11 mouse cellular contexts compared by ENCODE assay signal in genomic region chr4:121014594-121015267, GRCm38 (mm10). TPM values are rescaled to one million over a fixed set of nuclear protein-coding genes. Genes with fewer than 3 reads are reported as not detected.
A peak's percentile ranks its signal among the peaks of the same experiment; 100 is the strongest.
DNase-seq lines count a peak whose midpoint lies in the region; ATAC-seq and TF ChIP-seq lines count a peak whose summit lies in the region.
"Had no signal": no experiment of that assay in that cellular context is flagged by ENCODE, and none has a peak within 500 bp of the region (broad histone marks: within the 10 kb centered on the region; RNA-seq: fewer than 3 reads in every experiment).

No protein-coding gene starts in this region.

- TF ChIP-seq EP300 in liver, embryonic 14.5 days (IDR thresholded peaks at IDR 0.05; ENCODE audit: low read depth): peak; percentile 88

- no peaks in the 10 kb centered on the region for H3K27me3 ChIP-seq in forebrain, embryonic 13.5 days
- H3K27me3 ChIP-seq in forebrain, embryonic 12.5 days: no peaks in the 10 kb centered on the region
- H3K27me3 ChIP-seq in neural tube, embryonic 12.5 days (replicated peaks): no peaks in the 10 kb centered on the region
- no peaks in the 10 kb centered on the region for H3K27me3 ChIP-seq in liver, embryonic 14.5 days (ENCODE audit: control insufficient read depth, insufficient read depth, low read length)
- H3K27me3 ChIP-seq in stomach, embryonic 15.5 days (replicated peaks): no peaks in the 10 kb centered on the region

- no peak for TF ChIP-seq CTCF in liver, embryonic 14.5 days (IDR thresholded peaks at IDR 0.05; ENCODE audit: low read depth)

- H3K27ac ChIP-seq in forebrain, embryonic 13.5 days: no peak overlapping the region
- H3K27ac ChIP-seq in forebrain, embryonic 12.5 days: no peak overlapping the region
- no peak overlapping the region for H3K27ac ChIP-seq in neural tube, embryonic 12.5 days
- H3K27ac ChIP-seq in liver, embryonic 14.5 days: peak overlapping the region; percentile 87
- no peak overlapping the region for H3K27ac ChIP-seq in stomach, embryonic 15.5 days

- no peaks in the 10 kb centered on the region for H3K36me3 ChIP-seq in forebrain, embryonic 13.5 days (ENCODE audit: poor library complexity, severe bottlenecking)
- H3K36me3 ChIP-seq in forebrain, embryonic 12.5 days (replicated peaks): no peaks in the 10 kb centered on the region
- no peaks in the 10 kb centered on the region for H3K36me3 ChIP-seq in neural tube, embryonic 12.5 days
- no peaks in the 10 kb centered on the region for H3K36me3 ChIP-seq in liver, embryonic 14.5 days (replicated peaks; ENCODE audit: control insufficient read depth, insufficient read depth, low read depth)
- no peaks in the 10 kb centered on the region for H3K36me3 ChIP-seq in stomach, embryonic 15.5 days

- 88% methylated on average over 10 of the region's 10 CpGs for WGBS in forebrain, embryonic 13.5 days
- WGBS in forebrain, embryonic 12.5 days: 86% methylated on average over 10 of the region's 10 CpGs
- 84% methylated on average over 10 of the region's 10 CpGs for WGBS in neural tube, embryonic 12.5 days
- WGBS in liver, embryonic 14.5 days (ENCODE audit: insufficient replicate concordance): 5% methylated on average over 10 of the region's 10 CpGs
- 45% methylated on average over 10 of the region's 10 CpGs for WGBS in stomach, embryonic 15.5 days

- H3K4me1 ChIP-seq in forebrain, embryonic 13.5 days: peaks cover 18% of the 10 kb centered on the region
- H3K4me1 ChIP-seq in forebrain, embryonic 12.5 days: peaks cover 19% of the 10 kb centered on the region
- H3K4me1 ChIP-seq in neural tube, embryonic 12.5 days: peaks cover 11% of the 10 kb centered on the region
- H3K4me1 ChIP-seq in liver, embryonic 14.5 days (replicated peaks; ENCODE audit: control insufficient read depth in 2 of 2, insufficient read depth in 2 of 2, low read length in 1 of 2): peaks cover 41 to 46% of the 10 kb centered on the region in 2 experiments
- H3K4me1 ChIP-seq in stomach, embryonic 15.5 days: 0 out of 2 replicates have a peak, but pooled peaks cover 12% of the 10 kb centered on the region

- ATAC-seq in forebrain, embryonic 13.5 days: no peak
- no peak for ATAC-seq in forebrain, embryonic 12.5 days (ENCODE audit: low FRiP score)
- no peak for ATAC-seq in neural tube, embryonic 12.5 days (ENCODE audit: low FRiP score, low read depth)
- ATAC-seq in liver, embryonic 14.5 days (ENCODE audit: insufficient read depth): peak; percentile 63
- no peak for ATAC-seq in stomach, embryonic 15.5 days (ENCODE audit: insufficient read depth, low FRiP score, low read depth)

- H3K4me3 ChIP-seq in forebrain, embryonic 13.5 days: no peak overlapping the region
- no peak overlapping the region for H3K4me3 ChIP-seq in forebrain, embryonic 12.5 days (replicated peaks)
- no peak overlapping the region for H3K4me3 ChIP-seq in neural tube, embryonic 12.5 days
- peak overlapping the region; percentile 81 to 95 for H3K4me3 ChIP-seq in liver, embryonic 14.5 days (ENCODE audit: insufficient read depth in 1 of 2, low read depth in 2 of 2, low read length in 2 of 2)
- H3K4me3 ChIP-seq in stomach, embryonic 15.5 days (replicated peaks): no peak overlapping the region

- no peaks in the 10 kb centered on the region for H3K9me3 ChIP-seq in forebrain, embryonic 13.5 days (replicated peaks)
- no peaks in the 10 kb centered on the region for H3K9me3 ChIP-seq in forebrain, embryonic 12.5 days
- H3K9me3 ChIP-seq in neural tube, embryonic 12.5 days: no peaks in the 10 kb centered on the region
- no peaks in the 10 kb centered on the region for H3K9me3 ChIP-seq in liver, embryonic 14.5 days (ENCODE audit: control insufficient read depth, low read length)
- no peaks in the 10 kb centered on the region for H3K9me3 ChIP-seq in stomach, embryonic 15.5 days

- no peak overlapping the region for H3K9ac ChIP-seq in forebrain, embryonic 13.5 days
- no peak overlapping the region for H3K9ac ChIP-seq in forebrain, embryonic 12.5 days
- H3K9ac ChIP-seq in neural tube, embryonic 12.5 days: no peak overlapping the region
- H3K9ac ChIP-seq in liver, embryonic 14.5 days (replicated peaks): peak overlapping the region; percentile 98
- no peak overlapping the region for H3K9ac ChIP-seq in stomach, embryonic 15.5 days

- peak overlapping the region; percentile 93 for H3K4me2 ChIP-seq in forebrain, embryonic 13.5 days
- H3K4me2 ChIP-seq in forebrain, embryonic 12.5 days: no peak overlapping the region
- H3K4me2 ChIP-seq in neural tube, embryonic 12.5 days (replicated peaks): peak overlapping the region; percentile 93; the same call in 1 of the 2 replicates
- peak overlapping the region; percentile 74 for H3K4me2 ChIP-seq in liver, embryonic 14.5 days (ENCODE audit: low read depth)
- peak overlapping the region; percentile 92; the same call in 1 of the 2 replicates for H3K4me2 ChIP-seq in stomach, embryonic 15.5 days

- no peak for DNase-seq in neural tube, embryonic 10.5 days (ENCODE audit: extremely low spot score, low spot score)
- peak; percentile 74 to 81 (median 78) for DNase-seq in liver, embryonic 14.5 days (ENCODE audit: low read depth in 3 of 3, low spot score in 3 of 3)
- no peak for DNase-seq in urinary bladder, postnatal 36 days (ENCODE audit: low spot score in 2 of 2)
- DNase-seq in Muller cell, postnatal 12 days (ENCODE audit: inconsistent ontology term): no peak
- DNase-seq: adrenal gland, postnatal 10 days; gastrocnemius, postnatal 14 days; lung, postnatal 10 days had no signal

RNA-seq across cellular contexts. Expression of gene Smap2, which starts 2.3 kb away (rescaled TPM):
- polyA plus RNA-seq in forebrain, embryonic 13.5 days (2015; fragmentation: Nextera tagmentation; extraction: Ambion mirVana): 22.2 and 22.7 TPM in 2 replicates
- 28.2 and 29.1 TPM in 2 replicates for polyA plus RNA-seq in forebrain, embryonic 12.5 days (2016; fragmentation: Nextera tagmentation; extraction: Ambion mirVana)
- 39.0 and 44.5 TPM in 2 replicates for polyA plus RNA-seq in neural tube, embryonic 12.5 days (2016; fragmentation: Nextera tagmentation; extraction: Ambion mirVana)
- 15.4 and 17.0 TPM in 2 replicates for polyA plus RNA-seq in liver, embryonic 14.5 days (2012; rRNA removed)
- polyA plus RNA-seq in liver, embryonic 14.5 days (2014; fragmentation: Nextera tagmentation; extraction: Ambion mirVana): 19.6 and 22.1 TPM in 2 replicates
- polyA plus RNA-seq in stomach, embryonic 15.5 days (2015; fragmentation: Nextera tagmentation; extraction: Ambion mirVana): 14.2 TPM in 2 replicates

RNA-seq across cellular contexts. Expression of gene Col9a2, which starts 24.5 kb away (rescaled TPM):
- 1.6 and 1.9 TPM in 2 replicates for polyA plus RNA-seq in forebrain, embryonic 13.5 days (2015; fragmentation: Nextera tagmentation; extraction: Ambion mirVana)
- polyA plus RNA-seq in forebrain, embryonic 12.5 days (2016; fragmentation: Nextera tagmentation; extraction: Ambion mirVana): 5.6 and 7.9 TPM in 2 replicates
- 18.0 and 22.9 TPM in 2 replicates for polyA plus RNA-seq in neural tube, embryonic 12.5 days (2016; fragmentation: Nextera tagmentation; extraction: Ambion mirVana)
- polyA plus RNA-seq in liver, embryonic 14.5 days (2012; rRNA removed): 0.79 and 1.9 TPM in 2 replicates
- polyA plus RNA-seq in liver, embryonic 14.5 days (2014; fragmentation: Nextera tagmentation; extraction: Ambion mirVana): 0.83 and 1.1 TPM in 2 replicates
- polyA plus RNA-seq in stomach, embryonic 15.5 days (2015; fragmentation: Nextera tagmentation; extraction: Ambion mirVana): 16.0 and 19.9 TPM in 2 replicates

Comparison
In these comparisons a context has a peak if more than half of its experiments do, and no peak if none do; other contexts are left out.
1. H3K4me3 ChIP-seq: peak in liver, embryonic 14.5 days (2 of 2); none in forebrain, embryonic 13.5 days (single experiment), forebrain, embryonic 12.5 days (single experiment), neural tube, embryonic 12.5 days (single experiment) and stomach, embryonic 15.5 days (single experiment).
2. DNase-seq: peak in liver, embryonic 14.5 days (3 of 3); none in neural tube, embryonic 10.5 days (single experiment), urinary bladder, postnatal 36 days (0 of 2) and Muller cell, postnatal 12 days (single experiment).